Mouse (Mus musculus) MEL (cell line): ENCODE measurements around the gene Nudt15. TPM values are rescaled to one million over a fixed set of nuclear protein-coding genes. Genes with fewer than 3 reads are reported as not detected.

Experiments used
- DNase-seq: peaks from one replicate; pipeline ENCODE4 v3.0.0; 2011; ENCODE audit warnings: low read depth, low spot score
- H3K27ac ChIP-seq: 2 replicates; pipeline ENCODE4 v1.5.1; 2012; ENCODE audit warnings: low read depth, mild to moderate bottlenecking, control low read depth, low read length, moderate library complexity; ENCODE audit not compliant: control insufficient read depth
- H3K27me3 ChIP-seq, 2 experiments: fragments of 150-350 bp in 1 of 2; sonication (generic) in 1 of 2; 2 replicates each; pipeline ENCODE4 v1.6.1; 2012; ENCODE audit warnings: low read length in 2 of 2, mild to moderate bottlenecking in 2 of 2, improper control_type of control experiment in 1 of 2, moderate library complexity in 1 of 2; ENCODE audit not compliant: insufficient read depth in 2 of 2, control insufficient read depth in 1 of 2
- H3K36me3 ChIP-seq, 2 experiments: 2 replicates each; pipeline ENCODE4 v1.6.1; 2012 to 2014; ENCODE audit warnings: low read length in 2 of 2, improper control_type of control experiment in 1 of 2, inconsistent platforms in 1 of 2, mild to moderate bottlenecking in 1 of 2; ENCODE audit not compliant: insufficient read depth in 2 of 2, control insufficient read depth in 1 of 2
- H3K4me1 ChIP-seq, 2 experiments: fragments of 150-350 bp in 1 of 2; sonication (generic) in 1 of 2; 2 replicates each; pipeline ENCODE4 v1.6.1; 2012; ENCODE audit warnings: low read length in 2 of 2, improper control_type of control experiment in 1 of 2, mild to moderate bottlenecking in 1 of 2; ENCODE audit not compliant: insufficient read depth in 2 of 2, control insufficient read depth in 1 of 2
- H3K4me3 ChIP-seq, 2 experiments: fragments of 150-350 bp in 1 of 2; sonication (generic) in 1 of 2; 2 replicates each; pipeline ENCODE4 v1.5.1; 2012; ENCODE audit warnings: low read depth in 2 of 2, low read length in 2 of 2, mild to moderate bottlenecking in 2 of 2, moderate library complexity in 2 of 2, control low read depth in 1 of 2, improper control_type of control experiment in 1 of 2; ENCODE audit not compliant: control insufficient read depth in 1 of 2, insufficient read depth in 1 of 2
- H3K79me2 ChIP-seq: 2 replicates; pipeline ENCODE4 v1.6.1; 2012; ENCODE audit warnings: mild to moderate bottlenecking, low read length, moderate library complexity; ENCODE audit not compliant: control insufficient read depth, poor library complexity, insufficient read depth
- H3K9ac ChIP-seq: 2 replicates; pipeline ENCODE4 v1.6.1; 2012; ENCODE audit warnings: low read depth, mild to moderate bottlenecking, control low read depth, low read length, moderate library complexity; ENCODE audit not compliant: control insufficient read depth, poor library complexity, severe bottlenecking
- H3K9me3 ChIP-seq: fragments of 150-350 bp; sonication (generic); replicated peaks from 2 replicates; pipeline ENCODE4 v1.6.1; 2012; ENCODE audit warnings: mild to moderate bottlenecking, low read length, improper control_type of control experiment, moderate library complexity; ENCODE audit not compliant: insufficient read depth
- CHD2 ChIP-seq: IDR thresholded peaks from 2 replicates; pipeline ENCODE4 v1.6.1; 2011; ENCODE audit warnings: low read length, improper control_type of control experiment
- CTCF ChIP-seq, 3 experiments: IDR thresholded peaks in 2 of 3; conservative IDR thresholded peaks in 1 of 3; 2 replicates each; pipeline ENCODE4 v1.5.1; 2011 to 2012; ENCODE audit warnings: low read length in 3 of 3, low read depth in 2 of 3, mild to moderate bottlenecking in 2 of 3, improper control_type of control experiment in 1 of 3, inconsistent platforms in 1 of 3, mixed read lengths in 1 of 3, moderate library complexity in 1 of 3; ENCODE audit not compliant: control insufficient read depth in 1 of 3, insufficient read depth in 1 of 3, poor library complexity in 1 of 3, severe bottlenecking in 1 of 3
- ELF1 ChIP-seq: IDR thresholded peaks from 2 replicates; pipeline ENCODE4 v1.6.1; 2014; ENCODE audit warnings: low read depth, mild to moderate bottlenecking, inconsistent platforms, low read length, improper control_type of control experiment, moderate library complexity
- ETS1 ChIP-seq: IDR thresholded peaks from 2 replicates; pipeline ENCODE4 v1.6.1; 2012; ENCODE audit warnings: low read depth, mild to moderate bottlenecking, inconsistent platforms, low read length, improper control_type of control experiment, moderate library complexity
- GABPA ChIP-seq: IDR thresholded peaks from 2 replicates; pipeline ENCODE4 v1.6.1; 2012; ENCODE audit warnings: low read depth, mild to moderate bottlenecking, inconsistent platforms, low read length, improper control_type of control experiment, moderate library complexity
- HCFC1 ChIP-seq: IDR thresholded peaks from 2 replicates; pipeline ENCODE4 v1.6.1; 2012; ENCODE audit warnings: low read depth, mild to moderate bottlenecking, inconsistent platforms, low read length, improper control_type of control experiment, moderate library complexity
- KAT2A ChIP-seq: conservative IDR thresholded peaks from 2 replicates; pipeline ENCODE4 v1.6.1; 2012; ENCODE audit warnings: low read depth, low read length, improper control_type of control experiment, inconsistent platforms
- MAZ ChIP-seq: IDR thresholded peaks from 2 replicates; pipeline ENCODE4 v1.6.1; 2012; ENCODE audit warnings: low read depth, mild to moderate bottlenecking, inconsistent platforms, low read length, improper control_type of control experiment
- MXI1 ChIP-seq: IDR thresholded peaks from 2 replicates; pipeline ENCODE4 v1.6.1; 2011; ENCODE audit warnings: mild to moderate bottlenecking, low read depth, low read length, improper control_type of control experiment
- MYC ChIP-seq: IDR thresholded peaks from 2 replicates; pipeline ENCODE4 v1.6.1; 2011; ENCODE audit warnings: low read depth, mild to moderate bottlenecking, low read length, improper control_type of control experiment, moderate library complexity
- NELFE ChIP-seq: IDR thresholded peaks from 2 replicates; pipeline ENCODE4 v1.6.1; 2011; ENCODE audit warnings: low read depth, low read length, improper control_type of control experiment
- POLR2AphosphoS2 ChIP-seq: IDR thresholded peaks from 2 replicates; pipeline ENCODE4 v1.6.1; 2011; ENCODE audit warnings: low read length, improper control_type of control experiment
- POLR2AphosphoS5 ChIP-seq: IDR thresholded peaks from 2 replicates; pipeline ENCODE4 v1.6.1; 2012; ENCODE audit warnings: low read depth, borderline replicate concordance, mild to moderate bottlenecking, inconsistent platforms, low read length, moderate library complexity, mixed read lengths
- RCOR1 ChIP-seq: IDR thresholded peaks from 2 replicates; pipeline ENCODE4 v1.6.1; 2012; ENCODE audit warnings: low read depth, mild to moderate bottlenecking, inconsistent platforms, low read length, improper control_type of control experiment
- SMC3 ChIP-seq: IDR thresholded peaks from 2 replicates; pipeline ENCODE4 v1.6.1; 2011; ENCODE audit warnings: low read depth, low read length, improper control_type of control experiment
- USF1 ChIP-seq: IDR thresholded peaks from 2 replicates; pipeline ENCODE4 v1.6.1; 2014; ENCODE audit warnings: low read depth, mild to moderate bottlenecking, inconsistent platforms, low read length, improper control_type of control experiment, moderate library complexity
- ZC3H11A ChIP-seq: IDR thresholded peaks from 2 replicates; pipeline ENCODE4 v1.6.1; 2012; ENCODE audit warnings: low read depth, mild to moderate bottlenecking, inconsistent platforms, low read length, improper control_type of control experiment
- ZMIZ1 ChIP-seq: IDR thresholded peaks from 2 replicates; pipeline ENCODE4 v1.6.1; 2012; ENCODE audit warnings: low read depth, mild to moderate bottlenecking, inconsistent platforms, low read length, improper control_type of control experiment, moderate library complexity
- ZNF384 ChIP-seq: IDR thresholded peaks from 2 replicates; pipeline ENCODE4 v1.6.1; 2012; ENCODE audit warnings: low read depth, mild to moderate bottlenecking, inconsistent platforms, low read length, improper control_type of control experiment
- polyA plus RNA-seq, 2 experiments: library from polyadenylated mRNA; stranded (reverse) in 1 of 2; unstranded in 1 of 2; fragments of >175 nt in 1 of 2; fragments of >200 nt in 1 of 2; gene quantifications; 2 replicates each; pipeline versions ENCODE4 v1.2.1 to v1.2.4; 2012; ENCODE audit warnings: low replicate concordance in 2 of 2, low read depth in 1 of 2; ENCODE audit not compliant: insufficient read length in 2 of 2, insufficient read depth in 1 of 2, missing spikeins in 1 of 2
- total RNA-seq: library from RNA; depleted of rRNA; stranded (reverse); fragments of 300-350 nt; gene quantifications from 2 replicates; pipeline ENCODE4 v1.2.3, GENCODE M21; 2012

The Nudt15 gene
- total and polyA plus RNA-seq, 3 experiments = 8.8 to 12.3 TPM; not detected in 1

GRCm38 (mm10) chr14:73501721-73502120 is 46.3 kb downstream of the Nudt15 start:
- Histone ChIP-seq H3K27me3 (peaks cover 0 to 2% of the 10 kb centered on the region in 2 experiments; a peak in 1 of 4 replicates), H3K9me3 (no peaks in the 10 kb centered on the region)
- no peak for DNase-seq
- no peak for TF ChIP-seq ELF1
- TF ChIP-seq GABPA = no peak
- no peak for TF ChIP-seq ETS1
- no peak for TF ChIP-seq MAZ
- no peak for TF ChIP-seq ZC3H11A
- no peak for TF ChIP-seq NELFE
- TF ChIP-seq USF1 = no peak
- no peak for TF ChIP-seq KAT2A
- TF ChIP-seq SMC3 = no peak
- no peak for TF ChIP-seq MXI1
- TF ChIP-seq ZNF384 = no peak
- no peak for TF ChIP-seq CTCF (IDR thresholded peaks at IDR 0.05 in 2 of 3, conservative IDR thresholded peaks at IDR 0.05 in 1 of 3; ENCODE audit: control insufficient read depth in 1 of 3, insufficient read depth in 1 of 3, low read depth in 2 of 3, low read length in 3 of 3, poor library complexity in 1 of 3, severe bottlenecking in 1 of 3)
- TF ChIP-seq HCFC1 = no peak
- TF ChIP-seq ZMIZ1 = no peak
- TF ChIP-seq, all 39 proteins: peak for 0
- H3K9ac ChIP-seq = no peak overlapping the region
- H3K79me2 ChIP-seq = no peaks in the 10 kb centered on the region
- peaks cover 0 to 2% of the 10 kb centered on the region in 2 experiments; a peak in 2 of 4 replicates for H3K36me3 ChIP-seq
- H3K4me1 ChIP-seq = peaks cover 3 to 7% of the 10 kb centered on the region in 2 experiments; a peak in 3 of 4 replicates
- H3K27ac ChIP-seq = no peak overlapping the region
- H3K4me3 ChIP-seq = no peak overlapping the region

GRCm38 (mm10) chr14:73501283-73501682 is 46.8 kb downstream of the Nudt15 start:
- Histone ChIP-seq H3K4me1 (peaks cover 3% of the 10 kb centered on the region in 2 experiments; a peak in 3 of 4 replicates), H3K27ac (no peak overlapping the region), H3K9me3 (no peaks in the 10 kb centered on the region), H3K36me3 (no peaks in the 10 kb centered on the region), H3K79me2 (no peaks in the 10 kb centered on the region), H3K9ac (no peak overlapping the region), H3K4me3 (no peak overlapping the region), H3K27me3 (peaks cover 0 to 2% of the 10 kb centered on the region in 2 experiments; a peak in 1 of 4 replicates)
- no peak for DNase-seq
- TF ChIP-seq MYC (no peak), CHD2 (no peak), ETS1 (no peak), GABPA (no peak), CTCF (IDR thresholded peaks at IDR 0.05 in 2 of 3, conservative IDR thresholded peaks at IDR 0.05 in 1 of 3; ENCODE audit: control insufficient read depth in 1 of 3, insufficient read depth in 1 of 3, low read depth in 2 of 3, low read length in 3 of 3, poor library complexity in 1 of 3, severe bottlenecking in 1 of 3) (no peak), POLR2AphosphoS5 (no peak), POLR2AphosphoS2 (no peak), RCOR1 (no peak)
